Mouse (Mus musculus) G1E (cell line): ENCODE data around the gene Galnt14.

Experiments used
- CTCF ChIP-seq: IDR thresholded peaks from 2 replicates; pipeline ENCODE4 v1.5.1; 2012; ENCODE audit warnings: low read depth, low read length, inconsistent platforms, mixed read lengths
- GATA1 ChIP-seq: IDR thresholded peaks from 2 replicates; pipeline ENCODE4 v1.6.1; 2012; ENCODE audit warnings: borderline replicate concordance, low read length, inconsistent platforms, mixed read lengths
- TAL1 ChIP-seq: conservative IDR thresholded peaks from 2 replicates; pipeline ENCODE4 v1.6.1; 2012; ENCODE audit warnings: low read depth, low read length, inconsistent platforms, mixed read lengths

GRCm38 (mm10) chr17:73620049-73620448, 90.2 kb downstream of the Galnt14 start:
- no peak for TF ChIP-seq CTCF
- no peak for TF ChIP-seq GATA1
- no peak for TF ChIP-seq TAL1
